Mouse (Mus musculus) CH12.LX (cell line): Measurements from ENCODE around the gene Magi2.

Source experiments
- CTCF ChIP-seq, 2 experiments: IDR thresholded peaks in 1 of 2; conservative IDR thresholded peaks in 1 of 2; 2 replicates each; pipeline ENCODE4 v1.5.1; 2011 to 2012; ENCODE audit warnings: low read depth in 2 of 2, low read length in 2 of 2, improper control_type of control experiment in 1 of 2, inconsistent platforms in 1 of 2, mild to moderate bottlenecking in 1 of 2, moderate library complexity in 1 of 2
- E2F4 ChIP-seq: IDR thresholded peaks from 2 replicates; pipeline ENCODE4 v1.6.1; 2011; ENCODE audit warnings: low read depth, low read length, improper control_type of control experiment; ENCODE audit not compliant: insufficient replicate concordance
- EP300 ChIP-seq: IDR thresholded peaks from 2 replicates; pipeline ENCODE4 v1.6.1; 2011; ENCODE audit warnings: low read length, improper control_type of control experiment
- KAT2A ChIP-seq: IDR thresholded peaks from 2 replicates; pipeline ENCODE4 v1.6.1; 2012; ENCODE audit warnings: low read length, improper control_type of control experiment, inconsistent platforms; ENCODE audit not compliant: insufficient replicate concordance
- MAFK ChIP-seq: IDR thresholded peaks from 2 replicates; pipeline ENCODE4 v1.6.1; 2011; ENCODE audit warnings: low read length, improper control_type of control experiment; ENCODE audit not compliant: insufficient replicate concordance
- POLR2A ChIP-seq: IDR thresholded peaks from 2 replicates; pipeline ENCODE4 v1.6.1; 2011; ENCODE audit warnings: low read depth, mild to moderate bottlenecking, improper control_type of control experiment, low read length
- POLR2AphosphoS2 ChIP-seq: IDR thresholded peaks from 2 replicates; pipeline ENCODE4 v1.6.1; 2011; ENCODE audit warnings: low read depth, low read length, improper control_type of control experiment
- RAD21 ChIP-seq: IDR thresholded peaks from 2 replicates; pipeline ENCODE4 v1.6.1; 2011; ENCODE audit warnings: low read depth, mild to moderate bottlenecking, low read length, improper control_type of control experiment, moderate library complexity
- SIN3A ChIP-seq: IDR thresholded peaks from 2 replicates; pipeline ENCODE4 v1.6.1; 2012; ENCODE audit warnings: low read length, improper control_type of control experiment, inconsistent platforms
- SMC3 ChIP-seq: IDR thresholded peaks from 2 replicates; pipeline ENCODE4 v1.6.1; 2011; ENCODE audit warnings: low read depth, low read length, improper control_type of control experiment
- UBTF ChIP-seq: IDR thresholded peaks from 2 replicates; pipeline ENCODE4 v1.6.1; 2012; ENCODE audit warnings: low read depth, mild to moderate bottlenecking, inconsistent platforms, low read length, improper control_type of control experiment, moderate library complexity
- ZKSCAN1 ChIP-seq: IDR thresholded peaks from 2 replicates; pipeline ENCODE4 v1.6.1; 2012; ENCODE audit warnings: low read depth, inconsistent platforms, low read length, improper control_type of control experiment, borderline replicate concordance

DNA sequence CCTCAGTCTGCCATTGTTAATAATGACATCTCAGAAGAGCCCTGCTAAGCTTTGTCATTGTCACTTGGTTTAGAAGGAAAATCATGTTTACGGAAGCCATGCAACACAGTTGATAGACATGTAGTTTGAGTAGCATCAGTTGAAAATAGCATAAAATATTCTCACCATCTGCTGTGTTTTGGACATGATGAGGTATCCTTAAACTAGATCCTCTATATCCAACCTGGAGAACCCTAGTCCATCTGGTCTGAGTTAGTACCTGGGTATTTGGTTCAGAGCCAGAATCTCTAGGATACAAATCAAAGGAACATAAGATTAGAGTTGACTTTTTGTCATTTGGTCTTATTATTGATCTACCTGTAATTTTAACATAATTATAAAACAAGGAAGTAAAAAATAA is 385.0 kb downstream of the Magi2 start:
- TF ChIP-seq MAFK (no peak), POLR2AphosphoS2 (no peak), ZKSCAN1 (no peak), CTCF (conservative IDR thresholded peaks at IDR 0.05 in 1 of 2, IDR thresholded peaks at IDR 0.05 in 1 of 2; ENCODE audit: low read depth in 2 of 2, low read length in 2 of 2) (no peak), UBTF (no peak), SMC3 (no peak), EP300 (no peak), E2F4 (no peak), POLR2A (no peak), SIN3A (no peak), KAT2A (no peak), RAD21 (no peak)
